Mouse (Mus musculus): ENCODE measurements at regions not wholly inside any gene's neighbourhood (a gene's known extent, or its start where the extent isn't known, plus 50 kb on each side); places are given as distances from the start of the nearest gene placed in this dataset.

DNA sequence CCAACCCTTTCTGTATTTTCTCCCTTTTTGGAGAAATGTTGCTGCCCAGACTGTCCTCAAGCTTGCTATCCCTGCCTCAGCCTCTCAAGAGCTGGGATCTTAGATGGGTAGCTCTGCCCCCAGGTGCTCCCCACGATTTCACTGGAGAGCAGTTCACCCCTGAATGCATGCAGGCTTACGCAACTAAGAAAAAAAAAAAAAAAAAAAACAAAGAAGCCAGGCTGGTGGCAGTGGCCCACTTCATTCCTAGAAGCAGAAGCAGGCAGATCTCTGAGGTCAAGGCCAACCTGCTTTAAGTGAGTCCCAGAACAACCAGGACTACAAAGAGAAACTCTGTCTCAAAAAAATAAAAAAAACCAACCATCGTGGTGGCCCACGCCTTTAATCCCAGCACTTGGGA lies 51.2 kb upstream of the Fbxo11 start:
- 85% methylated on average over 4 of the region's 4 CpGs for WGBS
- H3K4me1 ChIP-seq (ENCODE audit: control insufficient read depth, insufficient read depth, low read length), result no peaks in the 10 kb centered on the region
- no peak overlapping the region for H3K4me3 ChIP-seq (ENCODE audit: insufficient read depth, low read depth, low read length)
- TF ChIP-seq CTCF (IDR thresholded peaks at IDR 0.05; ENCODE audit: insufficient read depth, low read depth, low read length) (no peak), POLR2A (IDR thresholded peaks at IDR 0.05; ENCODE audit: insufficient read depth, low read depth, low read length) (no peak)
- no peak overlapping the region for H3K27ac ChIP-seq (ENCODE audit: insufficient read depth, low read depth, low read length)

DNA sequence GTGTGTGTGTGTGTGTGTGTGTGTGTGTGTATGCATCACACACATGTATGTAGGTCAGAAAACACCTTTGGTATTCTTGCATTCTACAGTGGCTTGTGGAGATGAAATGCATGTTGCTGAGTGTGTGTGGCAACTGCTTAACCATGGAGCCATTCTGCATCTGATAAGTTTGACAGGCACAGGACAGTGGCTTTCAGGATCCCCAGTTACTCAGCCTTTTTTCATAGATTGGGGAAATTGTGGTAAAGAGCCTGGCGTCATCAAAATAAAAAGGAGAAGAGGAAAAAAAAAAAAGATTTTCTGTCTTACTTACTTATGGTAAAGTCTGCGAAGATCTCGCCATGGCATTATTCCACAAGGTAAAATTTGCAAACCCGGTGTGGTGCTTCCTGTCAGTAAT lies 53.6 kb upstream of the Fbxo11 start:
- no peak for TF ChIP-seq CTCF (IDR thresholded peaks at IDR 0.05; ENCODE audit: insufficient read depth, low read depth, low read length)
- no peak for TF ChIP-seq POLR2A (IDR thresholded peaks at IDR 0.05; ENCODE audit: insufficient read depth, low read depth, low read length)
- H3K27ac ChIP-seq (ENCODE audit: insufficient read depth, low read depth, low read length), result no peak overlapping the region
- WGBS, result 92% methylated on average over 4 of the region's 4 CpGs
- H3K4me3 ChIP-seq (ENCODE audit: insufficient read depth, low read depth, low read length), result no peak overlapping the region
- no peaks in the 10 kb centered on the region for H3K4me1 ChIP-seq (ENCODE audit: control insufficient read depth, insufficient read depth, low read length)

DNA sequence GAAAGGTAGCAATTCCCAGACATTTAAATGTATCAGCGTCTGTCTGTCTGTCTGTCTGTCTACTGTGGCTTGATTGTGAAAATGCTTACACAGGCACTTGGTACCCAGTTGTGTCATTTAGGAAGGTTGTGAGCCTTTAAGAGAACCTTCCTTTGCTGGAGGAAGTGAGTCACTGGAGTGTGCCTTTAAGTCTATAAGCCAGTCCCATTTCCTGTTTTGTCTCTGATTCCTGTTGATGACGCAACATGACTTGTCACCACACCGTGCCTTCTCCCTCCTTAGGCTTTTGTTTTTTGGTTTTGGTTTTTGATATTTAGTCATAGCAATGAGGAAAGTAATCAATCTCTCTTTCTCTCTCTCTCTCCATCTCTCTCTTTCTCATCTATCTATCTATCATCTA lies 58.6 kb upstream of the Fbxo11 start:
- 83% methylated on average over 3 of the region's 3 CpGs for WGBS
- Histone ChIP-seq H3K27ac (ENCODE audit: insufficient read depth, low read depth, low read length) (no peak overlapping the region), H3K4me3 (ENCODE audit: insufficient read depth, low read depth, low read length) (no peak overlapping the region), H3K4me1 (ENCODE audit: control insufficient read depth, insufficient read depth, low read length) (no peaks in the 10 kb centered on the region)
- no peak for TF ChIP-seq POLR2A (IDR thresholded peaks at IDR 0.05; ENCODE audit: insufficient read depth, low read depth, low read length)
- no peak for TF ChIP-seq CTCF (IDR thresholded peaks at IDR 0.05; ENCODE audit: insufficient read depth, low read depth, low read length)

DNA sequence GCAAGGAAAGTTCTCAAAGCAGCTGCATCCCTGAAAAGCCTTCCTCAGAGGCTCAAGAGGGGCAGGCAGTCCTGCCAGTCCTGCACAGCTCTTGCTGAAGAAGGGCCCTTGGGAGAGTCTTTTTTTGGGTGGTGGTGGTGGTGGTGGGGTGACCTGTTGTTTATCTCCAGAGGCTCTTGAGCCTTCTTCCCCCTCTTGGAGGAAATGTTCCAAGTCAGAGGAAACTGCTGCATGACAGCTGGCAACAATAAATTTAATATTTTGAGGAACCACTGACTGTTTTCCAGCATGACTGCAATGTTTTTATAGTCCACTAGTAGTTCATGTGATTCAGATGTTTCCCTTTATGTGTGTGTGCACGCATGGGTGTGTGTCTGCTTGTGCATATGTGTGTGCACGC lies 62.0 kb upstream of the Fbxo11 start:
- Histone ChIP-seq H3K27ac (ENCODE audit: insufficient read depth, low read depth, low read length) (no peak overlapping the region), H3K4me3 (ENCODE audit: insufficient read depth, low read depth, low read length) (no peak overlapping the region), H3K4me1 (ENCODE audit: control insufficient read depth, insufficient read depth, low read length) (no peaks in the 10 kb centered on the region)
- WGBS, result 91% methylated on average over 2 of the region's 2 CpGs
- TF ChIP-seq POLR2A (IDR thresholded peaks at IDR 0.05; ENCODE audit: insufficient read depth, low read depth, low read length) (no peak), CTCF (IDR thresholded peaks at IDR 0.05; ENCODE audit: insufficient read depth, low read depth, low read length) (no peak)

DNA sequence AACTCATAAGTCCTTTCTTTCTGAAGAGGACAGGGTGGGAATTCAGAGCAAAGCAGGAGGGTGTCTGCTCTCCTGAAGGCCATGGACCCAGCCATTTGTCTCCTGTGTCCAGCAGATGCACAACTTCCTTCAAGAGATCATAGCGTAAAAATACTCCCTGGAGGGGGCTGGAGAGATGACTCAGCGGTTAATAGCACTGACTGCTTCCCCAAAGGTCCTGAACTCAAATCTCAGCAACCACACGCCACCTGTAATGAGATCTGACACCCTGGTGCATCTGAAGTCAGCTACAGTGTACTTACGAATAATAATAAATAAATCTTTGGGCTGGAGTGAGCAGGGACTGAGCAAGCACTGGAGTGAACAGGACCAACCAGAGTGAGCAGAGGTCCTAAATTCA lies 66.2 kb upstream of the Fbxo11 start:
- no peak overlapping the region for H3K4me3 ChIP-seq (ENCODE audit: insufficient read depth, low read depth, low read length)
- H3K4me1 ChIP-seq (ENCODE audit: control insufficient read depth, insufficient read depth, low read length), result no peaks in the 10 kb centered on the region
- H3K27ac ChIP-seq (ENCODE audit: insufficient read depth, low read depth, low read length), result no peak overlapping the region
- no peak for TF ChIP-seq CTCF (IDR thresholded peaks at IDR 0.05; ENCODE audit: insufficient read depth, low read depth, low read length)
- TF ChIP-seq POLR2A (IDR thresholded peaks at IDR 0.05; ENCODE audit: insufficient read depth, low read depth, low read length), result no peak
- WGBS, result 84% methylated on average over 4 of the region's 4 CpGs

DNA sequence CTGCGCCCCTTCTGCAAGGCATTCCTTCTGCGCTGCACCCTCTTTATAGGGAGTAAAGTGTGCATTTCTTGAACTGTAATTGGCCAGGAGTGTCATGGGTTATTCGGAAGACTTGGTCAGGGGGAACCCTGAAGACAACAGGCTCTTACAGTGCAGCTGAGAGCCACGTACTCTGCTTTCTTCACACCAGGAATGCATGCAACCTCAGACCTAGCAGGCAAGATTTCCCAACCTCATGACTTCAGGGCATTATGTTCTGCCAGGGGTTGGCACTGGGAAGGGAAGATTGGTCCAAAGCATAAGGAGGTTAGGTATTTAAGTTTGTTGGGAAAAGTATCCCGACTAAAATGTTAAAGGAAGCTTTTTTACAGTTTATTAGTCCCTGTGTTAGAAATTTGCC lies 66.9 kb upstream of the Fbxo11 start:
- Histone ChIP-seq H3K27ac (ENCODE audit: insufficient read depth, low read depth, low read length) (no peak overlapping the region), H3K4me3 (ENCODE audit: insufficient read depth, low read depth, low read length) (no peak overlapping the region), H3K4me1 (ENCODE audit: control insufficient read depth, insufficient read depth, low read length) (no peaks in the 10 kb centered on the region)
- TF ChIP-seq POLR2A (IDR thresholded peaks at IDR 0.05; ENCODE audit: insufficient read depth, low read depth, low read length), result no peak
- 90% methylated on average over 5 of the region's 5 CpGs for WGBS

DNA sequence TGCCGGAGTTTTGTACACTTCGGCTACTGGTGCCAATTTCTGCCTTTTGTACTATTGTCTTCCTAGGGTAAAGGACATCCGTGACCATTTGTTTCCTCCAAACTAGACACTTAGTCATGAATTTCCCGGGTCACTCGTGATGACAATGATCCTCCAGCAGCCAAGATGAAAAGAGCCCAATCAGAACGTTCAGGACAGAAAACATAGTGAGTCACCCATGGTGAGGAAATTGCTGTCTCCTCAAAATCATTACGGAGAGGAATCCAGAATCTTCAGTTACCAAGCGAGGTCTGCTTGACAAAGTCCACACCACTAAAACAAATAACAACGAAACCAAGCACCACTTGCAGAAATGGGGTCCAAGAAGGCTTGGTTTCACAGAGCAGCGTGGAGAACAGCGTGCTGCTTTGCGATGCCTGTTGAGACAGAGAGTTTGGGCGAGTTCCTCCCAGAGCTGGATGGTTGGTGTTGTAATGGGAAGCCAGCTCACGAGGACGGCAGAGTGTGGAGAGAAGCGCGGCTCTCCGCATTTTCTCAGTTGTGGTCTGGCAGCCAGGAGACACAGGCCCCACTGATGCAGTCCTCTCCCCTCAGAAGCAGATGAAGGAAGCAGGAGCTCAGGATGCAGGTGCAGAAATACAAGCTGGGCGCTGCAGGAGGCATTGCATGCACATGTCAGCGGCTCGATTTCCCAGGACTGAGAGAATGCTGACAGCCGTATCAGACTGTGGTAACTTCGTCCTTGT lies 67.7 kb upstream of the Fbxo11 start:
- H3K27ac ChIP-seq (ENCODE audit: insufficient read depth, low read depth, low read length), result no peak overlapping the region
- 67% methylated on average over 23 of the region's 23 CpGs for WGBS
- H3K4me3 ChIP-seq (ENCODE audit: insufficient read depth, low read depth, low read length), result no peak overlapping the region
- no peaks in the 10 kb centered on the region for H3K4me1 ChIP-seq (ENCODE audit: control insufficient read depth, insufficient read depth, low read length)
- TF ChIP-seq POLR2A (IDR thresholded peaks at IDR 0.05; ENCODE audit: insufficient read depth, low read depth, low read length) (no peak), CTCF (IDR thresholded peaks at IDR 0.05; ENCODE audit: insufficient read depth, low read depth, low read length) (no peak)

DNA sequence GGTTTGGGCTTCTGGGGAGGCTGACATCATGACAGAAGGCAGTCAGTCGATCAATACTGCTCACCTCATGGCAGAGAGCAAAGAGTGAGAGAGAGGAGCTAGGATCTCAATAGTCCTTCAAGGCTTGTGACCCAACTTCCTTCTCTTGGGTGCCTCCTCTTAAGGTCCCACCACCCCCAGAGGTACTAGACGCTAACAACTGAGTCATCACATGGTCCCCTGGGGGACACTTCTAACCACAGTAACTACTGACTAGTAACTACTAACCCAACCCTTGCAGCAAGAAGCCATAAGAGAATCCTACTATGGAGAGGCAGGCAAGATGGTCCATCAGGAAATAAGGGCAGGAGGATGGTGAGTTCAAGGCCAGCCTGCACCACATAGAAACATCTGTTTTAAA lies 69.5 kb upstream of the Fbxo11 start:
- TF ChIP-seq POLR2A (IDR thresholded peaks at IDR 0.05; ENCODE audit: insufficient read depth, low read depth, low read length), result no peak
- TF ChIP-seq CTCF (IDR thresholded peaks at IDR 0.05; ENCODE audit: insufficient read depth, low read depth, low read length), result no peak
- WGBS, result 91% methylated on average over 2 of the region's 2 CpGs
- Histone ChIP-seq H3K4me3 (ENCODE audit: insufficient read depth, low read depth, low read length) (no peak overlapping the region), H3K4me1 (ENCODE audit: control insufficient read depth, insufficient read depth, low read length) (no peaks in the 10 kb centered on the region), H3K27ac (ENCODE audit: insufficient read depth, low read depth, low read length) (no peak overlapping the region)

DNA sequence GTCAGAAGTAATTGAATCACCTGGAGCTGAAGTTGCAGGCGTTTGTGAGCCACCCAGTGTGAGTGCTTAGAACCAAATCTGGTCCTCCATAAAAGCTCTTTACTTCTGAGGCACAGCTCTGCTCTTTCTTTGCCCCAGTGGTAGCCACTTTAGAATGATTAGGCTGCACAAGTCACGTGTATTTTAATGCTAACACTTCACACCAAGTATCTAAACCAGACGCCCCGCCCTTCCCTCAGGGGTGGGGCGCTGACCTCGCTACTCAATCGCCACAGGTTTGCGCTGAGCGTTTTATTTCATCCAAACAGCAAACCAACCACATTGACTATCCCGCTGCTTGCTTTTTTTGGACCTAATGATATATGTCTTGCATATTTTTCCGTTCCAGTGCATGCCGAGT lies 76.4 kb upstream of the Fbxo11 start:
- H3K27ac ChIP-seq (ENCODE audit: insufficient read depth, low read depth, low read length), result no peak overlapping the region
- H3K4me3 ChIP-seq (ENCODE audit: insufficient read depth, low read depth, low read length), result no peak overlapping the region
- TF ChIP-seq CTCF (IDR thresholded peaks at IDR 0.05; ENCODE audit: insufficient read depth, low read depth, low read length), result no peak
- TF ChIP-seq POLR2A (IDR thresholded peaks at IDR 0.05; ENCODE audit: insufficient read depth, low read depth, low read length), result no peak
- WGBS, result 46% methylated on average over 12 of the region's 12 CpGs
- H3K4me1 ChIP-seq (ENCODE audit: control insufficient read depth, insufficient read depth, low read length), result no peaks in the 10 kb centered on the region

DNA sequence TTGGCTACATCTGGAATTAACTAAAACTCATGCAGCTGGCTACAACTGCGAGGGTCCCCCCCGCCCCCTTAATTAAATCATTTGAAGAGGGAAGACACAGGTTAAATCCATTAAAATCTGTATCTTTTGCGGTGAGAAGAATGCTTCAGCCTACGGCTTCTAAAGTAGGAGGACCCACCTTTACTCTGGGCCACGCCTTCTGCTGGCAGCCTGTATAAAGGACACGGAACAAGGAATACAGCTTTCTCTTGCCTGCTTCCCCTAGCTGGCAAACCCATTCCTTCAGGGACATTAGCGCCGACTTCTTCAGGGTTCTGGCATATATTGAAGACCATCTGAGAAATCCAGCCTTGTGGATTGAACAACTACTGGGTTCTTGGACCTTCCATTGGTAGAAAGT lies 76.9 kb upstream of the Fbxo11 start:
- WGBS, result 57% methylated on average over 8 of the region's 8 CpGs
- no peaks in the 10 kb centered on the region for H3K4me1 ChIP-seq (ENCODE audit: control insufficient read depth, insufficient read depth, low read length)
- no peak overlapping the region for H3K27ac ChIP-seq (ENCODE audit: insufficient read depth, low read depth, low read length)
- H3K4me3 ChIP-seq (ENCODE audit: insufficient read depth, low read depth, low read length), result no peak overlapping the region
- TF ChIP-seq CTCF (IDR thresholded peaks at IDR 0.05; ENCODE audit: insufficient read depth, low read depth, low read length), result no peak
- TF ChIP-seq POLR2A (IDR thresholded peaks at IDR 0.05; ENCODE audit: insufficient read depth, low read depth, low read length), result no peak

Data from olfactory bulb, adult 2 months (tissue).